ENCODE assay signal across 11 mouse cellular contexts in the genomic region with DNA sequence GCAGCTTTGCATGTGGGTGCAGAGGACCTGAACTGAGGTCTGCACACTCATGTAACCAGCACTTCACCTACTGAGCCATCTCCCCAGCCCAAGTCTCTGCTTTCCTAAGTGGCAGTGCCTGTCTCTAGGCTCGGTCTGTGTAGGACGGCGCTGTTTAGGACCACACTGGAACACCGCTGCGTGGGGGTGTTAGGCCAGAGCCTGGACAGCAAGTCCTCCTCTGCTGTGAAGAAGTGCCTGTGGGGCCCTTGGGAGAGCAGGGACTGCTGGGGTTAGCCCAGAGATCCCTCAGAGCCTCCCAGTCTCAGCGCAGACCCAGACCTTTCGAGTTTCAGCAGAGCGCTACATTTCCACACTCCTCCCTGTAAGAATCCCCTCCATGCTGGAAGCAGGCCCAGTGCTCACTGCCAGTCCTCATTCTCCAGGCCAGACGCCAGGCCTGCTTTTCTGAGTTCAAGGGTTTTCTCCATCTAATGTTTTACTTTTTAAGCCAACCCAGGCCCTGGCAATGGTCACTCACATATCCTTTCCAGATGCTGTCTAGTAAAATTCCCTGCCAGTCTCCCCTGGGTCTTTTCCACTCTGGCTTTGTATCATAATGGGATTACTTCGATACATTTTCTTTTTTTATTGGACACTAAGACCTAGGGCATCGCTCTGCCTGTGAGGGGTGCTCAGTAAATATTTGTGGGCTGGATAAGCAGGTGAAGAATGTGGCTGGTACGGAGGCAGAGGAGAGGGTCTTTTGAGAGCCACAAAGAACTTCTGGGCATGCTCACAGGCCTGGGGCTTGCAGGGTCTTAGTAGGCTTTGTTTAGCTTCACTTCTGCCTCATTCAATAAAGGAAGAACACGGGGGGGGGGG. TPM values are rescaled to one million over a fixed set of nuclear protein-coding genes. Genes with fewer than 3 reads are reported as not detected.
A peak's percentile ranks its signal among the peaks of the same experiment; 100 is the strongest.
DNase-seq lines count a peak whose midpoint lies in the region; ATAC-seq and TF ChIP-seq lines count a peak whose summit lies in the region.
"Had no signal": no experiment of that assay in that cellular context is flagged by ENCODE, and none has a peak within 500 bp of the region (broad histone marks: within the 10 kb centered on the region; RNA-seq: fewer than 3 reads in every experiment).

No protein-coding gene starts in this region.

- no peak overlapping the region for H3K4me3 ChIP-seq in forebrain, embryonic 15.5 days
- no peak overlapping the region for H3K4me3 ChIP-seq in forebrain, embryonic 11.5 days (ENCODE audit: low read depth, low read length)
- no peak overlapping the region for H3K4me3 ChIP-seq in kidney, adult 2 months (ENCODE audit: insufficient read depth, low read depth, low read length)
- H3K4me3 ChIP-seq in kidney, embryonic 14.5 days (ENCODE audit: low read length), result no peak overlapping the region
- H3K4me3 ChIP-seq in limb, embryonic 15.5 days, result no peak overlapping the region

- TF ChIP-seq POLR2A in kidney, adult 2 months (IDR thresholded peaks at IDR 0.05; ENCODE audit: low read depth, low read length), result no peak

- no peak for DNase-seq in forebrain, embryonic 11.5 days (ENCODE audit: low spot score)
- peak; percentile 51 for DNase-seq in kidney, adult 2 months
- peak; percentile 59 for DNase-seq in adipocyte (ENCODE audit: low spot score)
- DNase-seq in ovary, postnatal 14 days (ENCODE audit: low spot score), result no peak
- DNase-seq in layer of hippocampus, postnatal 25 days (ENCODE audit: extremely low spot score in 1 of 2, low spot score in 1 of 2), result no peak
- DNase-seq: gastrocnemius, postnatal 25 days had no signal

- H3K9ac ChIP-seq in forebrain, embryonic 15.5 days (replicated peaks), result no peak overlapping the region
- no peak overlapping the region for H3K9ac ChIP-seq in forebrain, embryonic 11.5 days (ENCODE audit: low read length)
- H3K9ac ChIP-seq in kidney, embryonic 14.5 days (ENCODE audit: low read depth, low read length), result no peak overlapping the region
- peak overlapping the region; percentile 17; the same call in 1 of the 2 replicates for H3K9ac ChIP-seq in limb, embryonic 15.5 days

- ATAC-seq in forebrain, embryonic 15.5 days (replicated peaks), result peak; percentile 11; the same call in 1 of the 2 replicates
- ATAC-seq in forebrain, embryonic 11.5 days (replicated peaks; ENCODE audit: low FRiP score), result no peak
- no peak for ATAC-seq in kidney, embryonic 14.5 days (ENCODE audit: low FRiP score, low TSS enrichment)
- ATAC-seq in limb, embryonic 15.5 days (ENCODE audit: insufficient number of reproducible peaks, low FRiP score, low TSS enrichment, low read depth), result peak; percentile 72
- ATAC-seq: CD4-positive, CD25-positive, alpha-beta regulatory T cell, adult 4 months; intestine, postnatal 0 days had no signal

- WGBS in forebrain, embryonic 15.5 days, result 61% methylated on average over 13 of the region's 13 CpGs
- WGBS in forebrain, embryonic 11.5 days, result 70% methylated on average over 13 of the region's 13 CpGs
- WGBS in kidney, adult 2 months, result 81% methylated on average over 13 of the region's 13 CpGs
- WGBS in kidney, embryonic 14.5 days, result 84% methylated on average over 13 of the region's 13 CpGs
- 49% methylated on average over 13 of the region's 13 CpGs for WGBS in limb, embryonic 15.5 days

- H3K4me1 ChIP-seq in forebrain, embryonic 15.5 days, result no peaks in the 10 kb centered on the region
- no peaks in the 10 kb centered on the region for H3K4me1 ChIP-seq in forebrain, embryonic 11.5 days (replicated peaks; ENCODE audit: control insufficient read depth, insufficient read depth, low read length)
- no peaks in the 10 kb centered on the region for H3K4me1 ChIP-seq in kidney, adult 2 months (ENCODE audit: control insufficient read depth, insufficient read depth, low read length)
- H3K4me1 ChIP-seq in kidney, embryonic 14.5 days (ENCODE audit: control insufficient read depth, insufficient read depth, low read length), result no peaks in the 10 kb centered on the region
- peaks cover 19% of the 10 kb centered on the region for H3K4me1 ChIP-seq in limb, embryonic 15.5 days

- no peaks in the 10 kb centered on the region for H3K9me3 ChIP-seq in forebrain, embryonic 15.5 days
- H3K9me3 ChIP-seq in forebrain, embryonic 11.5 days (ENCODE audit: control insufficient read depth, low read length), result no peaks in the 10 kb centered on the region
- no peaks in the 10 kb centered on the region for H3K9me3 ChIP-seq in kidney, embryonic 14.5 days (ENCODE audit: control insufficient read depth, low read length)
- no peaks in the 10 kb centered on the region for H3K9me3 ChIP-seq in limb, embryonic 15.5 days

- no peaks in the 10 kb centered on the region for H3K36me3 ChIP-seq in forebrain, embryonic 15.5 days
- no peaks in the 10 kb centered on the region for H3K36me3 ChIP-seq in forebrain, embryonic 11.5 days (ENCODE audit: control insufficient read depth, insufficient read depth, low read length)
- H3K36me3 ChIP-seq in kidney, adult 2 months (ENCODE audit: control insufficient read depth, insufficient read depth, low read length), result no peaks in the 10 kb centered on the region
- H3K36me3 ChIP-seq in kidney, embryonic 14.5 days (ENCODE audit: control insufficient read depth, insufficient read depth, low read length), result no peaks in the 10 kb centered on the region
- no peaks in the 10 kb centered on the region for H3K36me3 ChIP-seq in limb, embryonic 15.5 days

- H3K27ac ChIP-seq in forebrain, embryonic 15.5 days (replicated peaks), result no peak overlapping the region
- no peak overlapping the region for H3K27ac ChIP-seq in forebrain, embryonic 11.5 days (ENCODE audit: low read depth, low read length)
- no peak overlapping the region for H3K27ac ChIP-seq in kidney, adult 2 months (ENCODE audit: insufficient read depth, low read depth, low read length)
- no peak overlapping the region for H3K27ac ChIP-seq in kidney, embryonic 14.5 days (ENCODE audit: low read depth, low read length)
- peak overlapping the region; percentile 87 for H3K27ac ChIP-seq in limb, embryonic 15.5 days

- no peaks in the 10 kb centered on the region; the same call in 1 of the 2 replicates for H3K27me3 ChIP-seq in forebrain, embryonic 15.5 days
- no peaks in the 10 kb centered on the region for H3K27me3 ChIP-seq in forebrain, embryonic 11.5 days (ENCODE audit: control insufficient read depth, insufficient read depth, low read length)
- H3K27me3 ChIP-seq in kidney, adult 2 months (replicated peaks; ENCODE audit: control insufficient read depth, insufficient read depth, low read length), result no peaks in the 10 kb centered on the region
- no peaks in the 10 kb centered on the region for H3K27me3 ChIP-seq in kidney, embryonic 14.5 days (ENCODE audit: control insufficient read depth, insufficient read depth, low read length)
- 0 out of 2 replicates have a peak, but pooled peaks cover 4% of the 10 kb centered on the region for H3K27me3 ChIP-seq in limb, embryonic 15.5 days

- no peak overlapping the region for H3K4me2 ChIP-seq in forebrain, embryonic 15.5 days (replicated peaks)
- H3K4me2 ChIP-seq in forebrain, embryonic 11.5 days (ENCODE audit: low read depth, low read length, severe bottlenecking), result no peak overlapping the region
- no peak overlapping the region for H3K4me2 ChIP-seq in kidney, embryonic 14.5 days (replicated peaks; ENCODE audit: low read depth, low read length)
- H3K4me2 ChIP-seq in limb, embryonic 15.5 days, result 0 out of 2 replicates have a peak overlapping the region, but pooled peaks have one; percentile 22

- TF ChIP-seq CTCF in kidney, adult 2 months (conservative IDR thresholded peaks at IDR 0.05; ENCODE audit: insufficient read depth, insufficient read length, low read depth, low read length), result no peak

RNA-seq across cellular contexts. Expression of gene Tmem125, which starts 20.4 kb away (rescaled TPM):
- 0.09 and 0.27 TPM in 2 replicates for polyA plus RNA-seq in forebrain, embryonic 15.5 days (2015; fragmentation: Nextera tagmentation; extraction: Ambion mirVana)
- 0.25 and 0.32 TPM in 2 replicates for polyA plus RNA-seq in forebrain, embryonic 11.5 days (2014; fragmentation: Nextera tagmentation; extraction: Ambion mirVana)
- 30.3 and 44.7 TPM in 2 replicates for polyA plus RNA-seq in kidney, adult 2 months (2012; rRNA removed)
- polyA plus RNA-seq in kidney, embryonic 14.5 days (2014; fragmentation: Nextera tagmentation; extraction: Ambion mirVana), result 3.2 and 4.1 TPM in 2 replicates
- 22.9 and 23.0 TPM in 2 replicates for polyA plus RNA-seq in limb, embryonic 15.5 days (2015; fragmentation: Nextera tagmentation; extraction: Ambion mirVana)
- 10 to 100 TPM; 10.4 to 12.3 TPM for total RNA-seq in layer of hippocampus, postnatal 25 days (2021)
- total RNA-seq: gastrocnemius, postnatal 25 days had no signal
- polyA plus RNA-seq: CD4-positive, CD25-positive, alpha-beta regulatory T cell, adult 4 months had no signal

RNA-seq across cellular contexts. Expression of gene 2610528J11Rik, which starts 37.5 kb away (rescaled TPM):
- polyA plus RNA-seq in forebrain, embryonic 15.5 days (2015; fragmentation: Nextera tagmentation; extraction: Ambion mirVana), result not detected in 2 replicates
- polyA plus RNA-seq in forebrain, embryonic 11.5 days (2014; fragmentation: Nextera tagmentation; extraction: Ambion mirVana), result 0.48 and 0.71 TPM in 2 replicates
- 166 and 182 TPM in 2 replicates for polyA plus RNA-seq in kidney, adult 2 months (2012; rRNA removed)
- 15.5 and 15.6 TPM in 2 replicates for polyA plus RNA-seq in kidney, embryonic 14.5 days (2014; fragmentation: Nextera tagmentation; extraction: Ambion mirVana)
- polyA plus RNA-seq in limb, embryonic 15.5 days (2015; fragmentation: Nextera tagmentation; extraction: Ambion mirVana), result 13.5 and 14.2 TPM in 2 replicates
- not detected for total RNA-seq in layer of hippocampus, postnatal 25 days (2021)
- total RNA-seq: gastrocnemius, postnatal 25 days had no signal
- polyA plus RNA-seq: CD4-positive, CD25-positive, alpha-beta regulatory T cell, adult 4 months had no signal

RNA-seq across cellular contexts. Expression of gene Cfap57, which starts 56.3 kb away (rescaled TPM):
- polyA plus RNA-seq in forebrain, embryonic 15.5 days (2015; fragmentation: Nextera tagmentation; extraction: Ambion mirVana), result 0.52 and 0.73 TPM in 2 replicates
- polyA plus RNA-seq in forebrain, embryonic 11.5 days (2014; fragmentation: Nextera tagmentation; extraction: Ambion mirVana), result 0.80 and 0.83 TPM in 2 replicates
- polyA plus RNA-seq in kidney, adult 2 months (2012; rRNA removed), result 0.06 and 0.08 TPM in 2 replicates
- polyA plus RNA-seq in kidney, embryonic 14.5 days (2014; fragmentation: Nextera tagmentation; extraction: Ambion mirVana), result 0.08 and 0.17 TPM in 2 replicates
- 1.7 and 2.6 TPM in 2 replicates for polyA plus RNA-seq in limb, embryonic 15.5 days (2015; fragmentation: Nextera tagmentation; extraction: Ambion mirVana)
- total RNA-seq in layer of hippocampus, postnatal 25 days (2021), result under 1 TPM; 0.47 to 0.71 TPM
- total RNA-seq: gastrocnemius, postnatal 25 days had no signal
- polyA plus RNA-seq: CD4-positive, CD25-positive, alpha-beta regulatory T cell, adult 4 months had no signal

RNA-seq across cellular contexts. Expression of gene Ebna1bp2, which starts 56.3 kb away (rescaled TPM):
- 140 and 150 TPM in 2 replicates for polyA plus RNA-seq in forebrain, embryonic 15.5 days (2015; fragmentation: Nextera tagmentation; extraction: Ambion mirVana)
- 181 and 183 TPM in 2 replicates for polyA plus RNA-seq in forebrain, embryonic 11.5 days (2014; fragmentation: Nextera tagmentation; extraction: Ambion mirVana)
- 24.0 and 29.4 TPM in 2 replicates for polyA plus RNA-seq in kidney, adult 2 months (2012; rRNA removed)
- polyA plus RNA-seq in kidney, embryonic 14.5 days (2014; fragmentation: Nextera tagmentation; extraction: Ambion mirVana), result 199 and 222 TPM in 2 replicates
- 129 and 136 TPM in 2 replicates for polyA plus RNA-seq in limb, embryonic 15.5 days (2015; fragmentation: Nextera tagmentation; extraction: Ambion mirVana)
- 10 to 100 TPM; 56.0 to 65.6 TPM for total RNA-seq in layer of hippocampus, postnatal 25 days (2021)

Comparison
In these comparisons a context has a peak if more than half of its experiments do, and no peak if none do; other contexts are left out.
1. ATAC-seq: peak in forebrain, embryonic 15.5 days (single experiment) and limb, embryonic 15.5 days (single experiment); none in forebrain, embryonic 11.5 days (single experiment) and kidney, embryonic 14.5 days (single experiment).
2. RNA of gene 2610528J11Rik, which starts 37.5 kb away (polyA plus RNA-seq): 166 to 182 TPM in kidney, adult 2 months; 15.5 to 15.6 TPM in kidney, embryonic 14.5 days, 13.5 to 14.2 TPM in limb, embryonic 15.5 days, 0.48 to 0.71 TPM in forebrain, embryonic 11.5 days and not detected in forebrain, embryonic 15.5 days; every median in the first group is over 10 times any median in the second.
3. DNase-seq: peak in kidney, adult 2 months (single experiment) and adipocyte (single experiment); none in forebrain, embryonic 11.5 days (single experiment), ovary, postnatal 14 days (single experiment) and layer of hippocampus, postnatal 25 days (0 of 2).